Mouse (Mus musculus) kidney, adult 2 months (tissue): Measurements from ENCODE around the gene Ino80b.

Source experiments
- CTCF ChIP-seq: fragments of 200-500 bp; conservative IDR thresholded peaks from 2 replicates; pipeline ENCODE4 v1.5.1; 2011; ENCODE audit warnings: low read depth, mild to moderate bottlenecking, control low read depth, low read length, moderate library complexity, mixed read lengths; ENCODE audit not compliant: insufficient read depth, insufficient read length
- POLR2A ChIP-seq: fragments of 200-500 bp; IDR thresholded peaks from one replicate; pipeline ENCODE4 v1.6.1; 2011; ENCODE audit warnings: low read depth, low read length, control low read depth

DNA sequence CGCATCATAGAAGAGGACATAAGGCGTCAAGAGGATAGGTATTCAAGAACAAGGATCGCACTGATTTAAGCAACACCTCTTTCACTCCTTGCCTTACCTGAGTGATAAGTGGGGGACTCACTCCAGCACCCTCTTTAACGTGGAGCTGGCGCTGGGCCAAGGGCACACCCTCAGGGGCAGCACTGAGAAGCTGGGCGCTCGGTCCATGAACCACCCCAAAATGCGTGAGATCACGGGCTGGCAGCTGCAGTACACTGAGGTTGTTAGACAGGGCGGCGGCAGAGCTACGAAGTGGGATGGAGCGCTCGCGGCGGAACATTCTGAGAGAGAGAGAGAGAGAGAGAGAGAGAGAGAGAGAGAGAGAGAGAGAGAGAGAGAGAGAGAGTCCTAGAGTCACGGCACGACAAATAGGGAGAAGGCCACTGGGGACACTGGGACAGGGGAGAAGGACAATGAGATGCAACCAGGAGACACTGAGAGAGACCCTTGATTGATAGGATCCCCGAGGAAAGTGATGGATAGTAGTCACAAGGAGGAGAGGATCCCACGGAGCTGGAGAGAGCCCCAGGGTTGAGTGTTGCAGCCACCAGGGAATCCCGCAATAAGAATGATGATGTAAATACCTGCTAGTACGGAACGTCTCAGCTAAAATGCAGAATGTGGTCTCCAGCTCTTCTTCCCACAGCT is 30.5 kb upstream of the Ino80b start:
- TF ChIP-seq CTCF = no peak
- no peak for TF ChIP-seq POLR2A
